Mouse (Mus musculus): ENCODE data around the gene Inpp4a. TPM values are rescaled to one million over a fixed set of nuclear protein-coding genes. Genes with fewer than 3 reads are reported as not detected.

Gene Inpp4a
- polyA plus RNA-seq, 1 experiment: 2.4 TPM

GRCm38 (mm10) chr1:37287748-37288147 is 11.9 kb upstream of the Inpp4a start:
- TF ChIP-seq USF1 (IDR thresholded peaks at IDR 0.05; ENCODE audit: low read depth) (no peak), CEBPB (IDR thresholded peaks at IDR 0.05; ENCODE audit: low read depth) (no peak), FOSL1 (IDR thresholded peaks at IDR 0.05; ENCODE audit: insufficient read depth, low read length, poor library complexity, severe bottlenecking) (no peak), CTCF (IDR thresholded peaks at IDR 0.05; ENCODE audit: control insufficient read depth, insufficient read depth, insufficient read length) (no peak), MYOG (IDR thresholded peaks at IDR 0.05; ENCODE audit: control insufficient read depth, extremely low read depth, insufficient read length) (no peak), MAX (IDR thresholded peaks at IDR 0.05) (no peak), MYOD1 (IDR thresholded peaks at IDR 0.05; ENCODE audit: control insufficient read depth, insufficient read length, low read depth) (no peak)
- no peaks in the 10 kb centered on the region for H3K79me3 ChIP-seq (ENCODE audit: low read depth)
- no peaks in the 10 kb centered on the region for H3K79me2 ChIP-seq (ENCODE audit: control insufficient read depth, insufficient read depth)
- H3K27me3 ChIP-seq (ENCODE audit: control insufficient read depth, insufficient read depth, insufficient read length): no peaks in the 10 kb centered on the region
- H3K36me3 ChIP-seq (ENCODE audit: control insufficient read depth, insufficient read depth): no peaks in the 10 kb centered on the region
- no peak overlapping the region for H3ac ChIP-seq (ENCODE audit: control insufficient read depth, insufficient read length, low read depth)
- H3K4me3 ChIP-seq (ENCODE audit: insufficient read depth, poor library complexity, severe bottlenecking): no peak overlapping the region

DNA sequence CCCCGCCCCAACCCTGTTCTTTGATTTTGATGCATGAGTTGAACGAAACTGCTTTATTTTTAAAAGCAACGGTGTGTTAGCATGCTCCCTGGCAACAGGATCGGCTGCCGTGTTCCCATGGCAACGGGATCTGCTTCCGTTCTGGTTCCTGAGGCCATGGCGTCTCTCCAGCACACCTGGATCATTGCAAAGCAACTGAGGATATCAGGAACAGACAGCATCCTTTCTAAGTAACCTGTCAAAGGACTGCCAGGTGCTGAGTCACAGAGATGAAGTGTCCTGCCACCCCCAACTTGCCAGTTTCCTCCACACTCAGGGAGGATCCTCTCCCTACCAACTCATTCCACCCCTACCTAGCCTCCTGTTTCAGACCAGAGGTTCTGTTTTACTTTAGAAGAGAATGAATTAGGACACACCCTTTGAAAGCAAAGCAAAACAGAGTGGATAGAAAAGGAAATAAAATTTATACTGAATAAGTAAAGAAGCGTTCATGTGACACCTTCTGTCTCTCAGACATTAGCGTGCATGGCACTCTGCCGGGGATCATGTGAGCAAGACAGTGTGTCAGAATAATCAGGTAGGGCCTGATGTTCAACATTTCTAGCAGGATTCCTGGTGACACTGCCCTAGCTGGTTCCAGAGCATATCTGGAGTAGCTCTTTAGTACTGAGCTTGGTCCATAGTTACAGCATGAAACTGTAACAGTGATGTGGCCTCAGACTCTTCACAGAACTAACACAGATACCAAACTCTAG is 11.3 kb upstream of the Inpp4a start:
- H3ac ChIP-seq (ENCODE audit: control insufficient read depth, insufficient read length, low read depth): no peak overlapping the region
- H3K79me2 ChIP-seq (ENCODE audit: control insufficient read depth, insufficient read depth): no peaks in the 10 kb centered on the region
- no peaks in the 10 kb centered on the region for H3K36me3 ChIP-seq (ENCODE audit: control insufficient read depth, insufficient read depth)
- no peak for TF ChIP-seq MAX (IDR thresholded peaks at IDR 0.05)
- TF ChIP-seq CTCF (IDR thresholded peaks at IDR 0.05; ENCODE audit: control insufficient read depth, insufficient read depth, insufficient read length): no peak
- no peak for TF ChIP-seq CEBPB (IDR thresholded peaks at IDR 0.05; ENCODE audit: low read depth)
- no peak for TF ChIP-seq USF1 (IDR thresholded peaks at IDR 0.05; ENCODE audit: low read depth)
- TF ChIP-seq MYOG (IDR thresholded peaks at IDR 0.05; ENCODE audit: control insufficient read depth, extremely low read depth, insufficient read length): no peak
- no peak for TF ChIP-seq FOSL1 (IDR thresholded peaks at IDR 0.05; ENCODE audit: insufficient read depth, low read length, poor library complexity, severe bottlenecking)
- TF ChIP-seq MYOD1 (IDR thresholded peaks at IDR 0.05; ENCODE audit: control insufficient read depth, insufficient read length, low read depth): no peak
- H3K4me3 ChIP-seq (ENCODE audit: insufficient read depth, poor library complexity, severe bottlenecking): no peak overlapping the region
- no peaks in the 10 kb centered on the region for H3K79me3 ChIP-seq (ENCODE audit: low read depth)
- H3K27me3 ChIP-seq (ENCODE audit: control insufficient read depth, insufficient read depth, insufficient read length): no peaks in the 10 kb centered on the region

DNA sequence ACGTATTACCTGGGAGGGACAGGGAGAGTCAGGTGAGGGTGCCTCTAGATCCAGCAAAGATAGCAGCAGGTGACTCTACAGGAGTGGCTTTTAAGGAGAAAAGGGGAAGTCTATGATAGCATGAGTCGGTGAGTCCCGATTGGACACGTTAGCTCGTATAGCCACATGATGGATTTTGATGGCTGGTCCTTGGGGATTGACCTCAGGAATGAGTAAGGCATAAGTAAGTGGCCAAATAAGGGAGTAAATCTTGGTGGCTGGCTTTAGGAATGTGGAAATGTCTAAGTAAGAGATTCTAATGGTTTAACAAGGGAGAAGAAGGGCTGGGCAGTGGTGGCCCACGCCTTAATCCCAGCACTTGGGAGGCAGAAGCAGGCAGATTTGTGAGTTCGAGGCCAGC is 10.7 kb upstream of the Inpp4a start:
- H3K27me3 ChIP-seq (ENCODE audit: control insufficient read depth, insufficient read depth, insufficient read length): no peaks in the 10 kb centered on the region
- H3K79me3 ChIP-seq (ENCODE audit: low read depth): no peaks in the 10 kb centered on the region
- no peaks in the 10 kb centered on the region for H3K79me2 ChIP-seq (ENCODE audit: control insufficient read depth, insufficient read depth)
- no peak overlapping the region for H3K4me3 ChIP-seq (ENCODE audit: insufficient read depth, poor library complexity, severe bottlenecking)
- H3ac ChIP-seq (ENCODE audit: control insufficient read depth, insufficient read length, low read depth): no peak overlapping the region
- no peaks in the 10 kb centered on the region for H3K36me3 ChIP-seq (ENCODE audit: control insufficient read depth, insufficient read depth)
- TF ChIP-seq CEBPB (IDR thresholded peaks at IDR 0.05; ENCODE audit: low read depth) (no peak), MYOD1 (IDR thresholded peaks at IDR 0.05; ENCODE audit: control insufficient read depth, insufficient read length, low read depth) (no peak), FOSL1 (IDR thresholded peaks at IDR 0.05; ENCODE audit: insufficient read depth, low read length, poor library complexity, severe bottlenecking) (no peak), MYOG (IDR thresholded peaks at IDR 0.05; ENCODE audit: control insufficient read depth, extremely low read depth, insufficient read length) (no peak), MAX (IDR thresholded peaks at IDR 0.05) (no peak), USF1 (IDR thresholded peaks at IDR 0.05; ENCODE audit: low read depth) (no peak), CTCF (IDR thresholded peaks at IDR 0.05; ENCODE audit: control insufficient read depth, insufficient read depth, insufficient read length) (no peak)

GRCm38 (mm10) chr1:37296414-37296813 is 3.3 kb upstream of the Inpp4a start:
- TF ChIP-seq FOSL1 (IDR thresholded peaks at IDR 0.05; ENCODE audit: insufficient read depth, low read length, poor library complexity, severe bottlenecking): no peak
- no peak for TF ChIP-seq MYOD1 (IDR thresholded peaks at IDR 0.05; ENCODE audit: control insufficient read depth, insufficient read length, low read depth)
- no peak for TF ChIP-seq USF1 (IDR thresholded peaks at IDR 0.05; ENCODE audit: low read depth)
- TF ChIP-seq CTCF (IDR thresholded peaks at IDR 0.05; ENCODE audit: control insufficient read depth, insufficient read depth, insufficient read length): no peak
- TF ChIP-seq CEBPB (IDR thresholded peaks at IDR 0.05; ENCODE audit: low read depth): no peak
- no peak for TF ChIP-seq MAX (IDR thresholded peaks at IDR 0.05)
- no peak for TF ChIP-seq MYOG (IDR thresholded peaks at IDR 0.05; ENCODE audit: control insufficient read depth, extremely low read depth, insufficient read length)
- Histone ChIP-seq H3K79me2 (ENCODE audit: control insufficient read depth, insufficient read depth) (no peaks in the 10 kb centered on the region), H3K36me3 (ENCODE audit: control insufficient read depth, insufficient read depth) (no peaks in the 10 kb centered on the region), H3ac (ENCODE audit: control insufficient read depth, insufficient read length, low read depth) (no peak overlapping the region), H3K27me3 (ENCODE audit: control insufficient read depth, insufficient read depth, insufficient read length) (no peaks in the 10 kb centered on the region), H3K4me3 (ENCODE audit: insufficient read depth, poor library complexity, severe bottlenecking) (no peak overlapping the region), H3K79me3 (ENCODE audit: low read depth) (no peaks in the 10 kb centered on the region)

DNA sequence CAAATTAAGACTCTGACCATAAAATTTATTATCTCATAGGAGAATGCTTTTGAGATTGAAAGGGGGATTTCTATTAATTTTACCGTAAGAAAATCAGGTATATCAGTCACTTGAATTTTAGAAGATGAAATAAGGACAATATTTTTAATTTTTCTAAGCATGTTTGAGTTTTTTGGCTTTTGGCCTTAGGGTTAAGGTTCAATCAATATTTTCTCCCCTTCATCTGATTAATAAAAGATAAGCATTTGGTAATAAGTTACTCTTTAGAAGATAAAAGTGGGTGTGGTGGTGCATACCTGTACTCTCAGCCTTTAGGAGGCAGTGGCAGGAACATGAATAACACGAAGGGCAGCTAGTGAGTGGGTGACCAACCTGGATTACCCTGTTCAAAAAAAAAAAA is 761 bp upstream of the Inpp4a start:
- H3K4me3 ChIP-seq (ENCODE audit: insufficient read depth, poor library complexity, severe bottlenecking): no peak overlapping the region
- TF ChIP-seq MYOG (IDR thresholded peaks at IDR 0.05; ENCODE audit: control insufficient read depth, extremely low read depth, insufficient read length) (no peak), USF1 (IDR thresholded peaks at IDR 0.05; ENCODE audit: low read depth) (no peak), FOSL1 (IDR thresholded peaks at IDR 0.05; ENCODE audit: insufficient read depth, low read length, poor library complexity, severe bottlenecking) (no peak), CTCF (IDR thresholded peaks at IDR 0.05; ENCODE audit: control insufficient read depth, insufficient read depth, insufficient read length) (no peak), MAX (IDR thresholded peaks at IDR 0.05) (no peak), CEBPB (IDR thresholded peaks at IDR 0.05; ENCODE audit: low read depth) (no peak)
- no peak overlapping the region for H3ac ChIP-seq (ENCODE audit: control insufficient read depth, insufficient read length, low read depth)
- peaks cover under 1% of the 10 kb centered on the region for H3K79me2 ChIP-seq (ENCODE audit: control insufficient read depth, insufficient read depth)
- H3K79me3 ChIP-seq (ENCODE audit: low read depth): no peaks in the 10 kb centered on the region
- H3K27me3 ChIP-seq (ENCODE audit: control insufficient read depth, insufficient read depth, insufficient read length): no peaks in the 10 kb centered on the region
- H3K36me3 ChIP-seq (ENCODE audit: control insufficient read depth, insufficient read depth): no peaks in the 10 kb centered on the region
